Mouse (Mus musculus): ENCODE data around the gene Ddx58. TPM values are rescaled to one million over a fixed set of nuclear protein-coding genes. Genes with fewer than 3 reads are reported as not detected.

Ddx58 gene
- total RNA-seq, 1 experiment from 2014 or later: 20.0 TPM

DNA sequence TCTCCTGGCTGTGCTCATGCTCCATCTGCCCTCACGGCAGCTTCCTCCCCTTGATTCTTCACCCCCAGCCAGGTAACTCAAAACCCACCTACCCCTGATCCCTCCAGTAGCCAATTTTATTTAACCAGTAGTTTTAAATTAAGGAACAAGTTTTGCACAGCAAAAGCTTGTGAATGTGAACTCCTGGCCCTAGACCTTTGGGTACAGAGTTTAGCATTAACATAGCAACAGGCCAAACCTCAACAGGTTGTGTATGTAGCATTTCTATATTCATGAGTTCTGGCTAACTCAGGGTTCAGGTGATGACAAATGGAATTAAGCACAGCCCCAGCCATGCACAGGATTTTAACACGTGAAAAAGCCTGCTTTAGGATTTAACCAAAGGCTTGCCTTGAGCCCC, 47.4 kb downstream of the Ddx58 start:
- ATAC-seq (replicated peaks; ENCODE audit: low read depth, poor library complexity, severe bottlenecking): no peak

DNA sequence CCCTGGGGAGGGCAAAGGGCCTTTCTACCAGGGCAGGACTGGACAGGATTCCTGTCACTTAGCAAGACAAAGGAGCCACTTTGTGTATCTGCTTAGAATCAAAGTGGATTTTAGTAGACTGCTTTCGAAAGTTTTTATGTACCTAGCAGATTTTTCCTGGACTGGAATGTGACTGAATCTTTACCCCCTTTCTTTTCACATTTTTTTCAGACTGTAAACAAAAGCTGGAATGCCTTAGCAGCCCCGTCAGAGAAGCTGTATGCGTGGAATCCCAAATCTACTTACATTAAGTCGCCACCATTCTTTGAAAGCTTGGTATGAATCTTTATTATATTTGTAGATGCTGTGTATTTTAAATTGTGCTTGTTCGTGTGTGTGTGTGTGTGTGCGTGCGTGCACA, 51.7 kb downstream of the Ddx58 start:
- ATAC-seq (replicated peaks; ENCODE audit: low read depth, poor library complexity, severe bottlenecking): no peak

DNA sequence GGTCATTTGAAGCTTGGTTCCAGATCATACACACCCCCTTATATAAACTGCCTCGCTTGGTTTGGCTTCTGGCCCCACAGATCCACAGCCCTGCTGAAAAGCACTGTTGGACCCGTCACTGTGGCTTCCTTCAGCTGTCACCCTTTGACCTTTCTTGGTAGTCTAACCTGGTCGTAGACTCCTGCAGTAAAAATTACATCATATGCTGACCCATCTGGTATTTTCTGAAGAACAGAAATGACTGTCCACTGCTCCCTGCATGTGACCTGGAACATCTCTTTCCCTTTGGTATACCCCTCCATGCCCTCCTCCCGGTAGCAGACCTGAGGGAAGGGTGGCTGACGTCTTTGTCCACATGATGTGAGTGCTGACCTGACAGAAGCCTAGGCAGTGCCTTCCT, 55.2 kb downstream of the Ddx58 start:
- ATAC-seq (replicated peaks; ENCODE audit: low read depth, poor library complexity, severe bottlenecking): no peak

DNA sequence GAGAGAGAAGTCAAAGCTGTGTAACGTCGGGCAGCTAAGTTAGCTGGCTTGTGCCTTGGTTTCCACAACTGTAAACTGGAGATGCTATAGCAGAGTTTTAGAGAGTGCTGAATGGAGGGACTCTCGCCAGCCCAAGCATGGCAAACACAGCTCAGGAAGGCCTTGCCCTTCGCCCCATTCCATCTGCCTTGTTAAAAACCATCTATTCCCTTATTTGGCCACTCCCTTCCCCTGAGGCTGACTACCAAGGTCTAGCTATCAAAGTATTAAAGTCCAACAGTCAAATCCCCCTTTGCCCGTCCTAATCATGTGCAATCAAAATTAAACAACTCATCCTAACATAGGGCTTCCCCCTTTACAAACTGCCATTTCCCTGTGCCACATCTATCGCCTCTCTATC, 55.8 kb downstream of the Ddx58 start:
- no peak for ATAC-seq (replicated peaks; ENCODE audit: low read depth, poor library complexity, severe bottlenecking)

DNA sequence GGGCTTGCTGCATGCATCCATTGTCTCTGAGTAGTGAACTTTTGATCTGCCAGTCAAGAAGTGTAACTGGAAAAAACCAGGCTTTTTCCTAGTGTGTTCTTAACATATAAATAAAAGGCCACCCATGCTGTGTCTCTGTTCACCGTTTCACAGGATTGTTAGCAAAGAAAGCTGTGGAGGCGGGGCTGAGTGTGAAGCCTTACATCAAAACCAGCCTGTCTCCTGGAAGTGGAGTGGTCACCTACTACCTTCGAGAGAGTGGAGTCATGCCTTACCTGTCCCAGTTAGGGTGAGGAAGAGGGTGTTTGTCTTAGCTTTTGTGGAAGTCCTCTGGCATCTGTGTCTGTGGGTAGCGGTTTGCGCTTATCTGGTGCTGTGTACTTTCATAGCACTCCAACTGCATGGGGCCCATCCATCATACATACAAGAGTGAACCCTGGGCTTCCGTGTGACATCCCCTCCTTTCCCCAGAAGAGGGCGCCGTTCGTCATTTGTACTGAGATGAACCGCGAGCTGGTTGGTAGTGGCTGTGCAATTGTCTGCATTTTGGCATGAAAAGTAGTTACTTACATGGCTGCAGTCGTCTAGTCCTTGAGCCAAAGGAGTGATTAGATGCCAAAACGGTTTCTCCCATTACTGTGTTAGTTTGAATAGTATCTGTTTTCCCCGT, 56.8 kb downstream of the Ddx58 start:
- ATAC-seq (replicated peaks; ENCODE audit: low read depth, poor library complexity, severe bottlenecking): peak; percentile 98

DNA sequence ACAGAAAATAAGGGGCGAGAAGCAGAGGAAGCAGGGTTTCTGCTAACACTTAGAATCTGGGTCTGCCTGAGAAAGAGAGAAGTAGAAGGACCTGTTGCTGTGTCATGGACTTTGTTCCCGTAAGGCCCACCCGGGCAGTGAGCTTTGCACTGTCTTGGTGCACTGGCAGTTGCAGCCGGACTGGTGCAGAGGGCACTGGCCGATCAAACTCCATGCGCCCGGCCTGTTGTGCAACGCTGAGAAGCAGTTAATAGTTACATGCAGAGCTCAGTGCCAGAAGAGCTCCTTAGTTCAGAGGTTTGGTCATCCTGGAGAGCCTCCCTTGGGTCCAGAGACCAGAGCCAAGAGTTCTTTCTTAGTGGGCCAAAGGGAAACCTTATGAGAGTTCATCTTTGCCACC, 57.9 kb downstream of the Ddx58 start:
- no peak for ATAC-seq (replicated peaks; ENCODE audit: low read depth, poor library complexity, severe bottlenecking)

DNA sequence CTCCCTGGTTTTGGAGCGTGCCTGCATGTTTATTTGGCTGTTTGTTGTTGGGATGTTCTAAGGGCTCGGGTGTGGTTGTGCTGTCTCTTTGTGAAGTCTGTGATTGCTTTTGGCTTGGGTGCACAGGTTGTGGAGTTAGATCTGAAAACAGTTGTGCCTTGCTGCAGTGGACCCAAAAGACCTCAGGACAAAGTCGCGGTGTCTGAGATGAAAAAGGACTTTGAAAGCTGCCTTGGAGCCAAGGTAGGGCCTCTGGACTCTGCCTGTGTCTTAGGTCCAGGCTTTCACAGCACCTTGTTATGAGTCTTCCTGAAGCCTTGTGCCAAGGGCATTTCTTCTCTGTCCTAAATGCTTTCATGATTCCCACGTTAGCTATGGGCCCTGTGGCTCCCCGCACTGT, 59.6 kb downstream of the Ddx58 start:
- no peak for ATAC-seq (replicated peaks; ENCODE audit: low read depth, poor library complexity, severe bottlenecking)

DNA sequence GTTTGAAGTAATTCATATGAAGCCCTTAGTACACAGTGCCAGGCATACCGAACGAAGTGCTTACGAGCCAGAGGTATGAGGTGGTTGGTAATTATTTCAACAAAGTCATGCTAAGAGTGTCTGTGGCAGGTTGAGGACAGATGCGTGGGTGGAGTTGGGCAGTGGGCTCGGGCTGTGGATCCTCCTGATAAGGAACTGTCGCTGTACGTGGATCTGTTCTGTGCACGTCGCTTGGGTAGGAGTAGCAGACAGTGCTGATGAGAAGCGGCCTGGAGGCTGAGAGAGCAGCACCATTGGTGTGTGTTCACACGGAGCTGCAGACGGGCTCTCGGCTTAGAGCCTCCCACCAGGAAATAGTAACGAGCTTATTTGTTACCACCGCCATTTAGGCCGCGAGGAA, 61.0 kb downstream of the Ddx58 start:
- no peak for ATAC-seq (replicated peaks; ENCODE audit: low read depth, poor library complexity, severe bottlenecking)

DNA sequence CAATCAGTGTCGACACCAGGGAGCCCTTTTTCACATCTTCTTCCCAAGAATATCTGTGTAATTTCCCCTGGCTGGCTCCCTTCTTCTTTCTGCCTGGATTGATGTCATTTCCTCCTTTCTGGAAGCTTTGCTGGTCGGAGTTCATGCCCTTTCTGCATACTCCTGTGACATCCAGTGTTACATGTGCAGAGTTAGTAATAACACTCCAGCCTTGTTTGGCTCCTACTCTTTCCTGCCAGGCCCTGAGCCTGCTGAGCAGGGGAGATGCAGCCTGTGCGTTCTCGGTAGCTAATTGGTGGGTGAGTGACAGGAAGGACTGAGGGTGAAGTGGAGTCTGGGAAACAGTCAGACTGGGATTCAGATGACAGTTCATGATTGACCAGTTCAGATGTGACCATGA, 65.3 kb downstream of the Ddx58 start:
- no peak for ATAC-seq (replicated peaks; ENCODE audit: low read depth, poor library complexity, severe bottlenecking)

DNA sequence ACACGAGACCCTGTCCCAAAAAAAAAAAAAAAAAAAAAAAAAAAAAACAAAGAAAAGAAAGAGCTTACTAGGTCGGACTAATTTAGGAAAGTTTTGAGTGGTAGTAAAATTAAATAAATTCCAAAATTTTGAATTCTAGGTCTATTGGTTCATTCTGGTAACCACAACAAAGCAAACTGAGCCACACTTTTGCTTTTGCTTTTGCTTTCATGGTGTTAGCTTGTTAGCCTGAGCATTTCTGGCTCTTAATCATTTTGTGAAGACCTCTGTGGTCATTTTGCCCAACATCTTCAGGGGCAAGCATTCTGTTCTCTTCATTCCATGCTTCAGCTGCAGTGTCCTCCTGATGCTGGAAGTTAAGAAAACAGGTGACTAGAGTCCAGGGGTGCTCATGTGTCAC, 67.3 kb downstream of the Ddx58 start:
- ATAC-seq (replicated peaks; ENCODE audit: low read depth, poor library complexity, severe bottlenecking): no peak

DNA sequence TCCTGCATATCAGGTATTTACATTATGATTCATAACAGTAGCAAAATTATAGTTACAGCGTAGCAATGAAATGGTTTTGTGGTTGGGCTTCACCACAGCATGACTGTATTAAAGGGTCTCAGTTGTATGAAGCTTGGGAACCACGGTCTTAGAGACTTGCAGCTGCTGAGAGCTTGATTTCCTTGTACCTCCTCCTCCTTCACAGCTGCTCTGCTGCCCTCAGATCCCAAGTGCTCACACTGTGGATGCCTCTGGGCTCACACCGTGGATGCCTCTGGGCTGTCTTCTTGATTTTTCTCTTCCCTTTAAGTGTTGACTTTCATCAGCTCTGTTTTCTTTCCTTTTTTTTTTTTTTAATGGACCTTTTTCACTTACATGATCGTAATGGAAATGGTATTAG, 68.2 kb downstream of the Ddx58 start:
- ATAC-seq (replicated peaks; ENCODE audit: low read depth, poor library complexity, severe bottlenecking): no peak

DNA sequence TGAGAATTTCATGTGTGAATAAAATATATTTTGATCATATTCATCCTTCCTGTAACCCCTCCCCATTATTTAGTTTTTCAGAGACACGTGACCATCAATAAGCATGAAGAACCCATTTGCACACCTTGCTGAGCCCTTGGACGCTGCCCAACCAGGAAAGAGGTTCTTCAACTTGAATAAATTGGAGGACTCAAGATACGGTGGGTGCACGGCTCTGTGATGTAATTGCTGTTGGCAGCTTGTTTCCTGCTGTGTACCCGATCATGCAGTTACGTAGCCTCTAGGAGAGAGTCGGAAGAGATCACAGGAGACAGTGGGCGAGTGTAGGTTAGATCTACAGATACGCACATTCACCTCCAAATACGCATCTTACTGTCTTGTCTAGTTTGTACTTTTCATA, 76.0 kb downstream of the Ddx58 start:
- no peak for ATAC-seq (replicated peaks; ENCODE audit: low read depth, poor library complexity, severe bottlenecking)

DNA sequence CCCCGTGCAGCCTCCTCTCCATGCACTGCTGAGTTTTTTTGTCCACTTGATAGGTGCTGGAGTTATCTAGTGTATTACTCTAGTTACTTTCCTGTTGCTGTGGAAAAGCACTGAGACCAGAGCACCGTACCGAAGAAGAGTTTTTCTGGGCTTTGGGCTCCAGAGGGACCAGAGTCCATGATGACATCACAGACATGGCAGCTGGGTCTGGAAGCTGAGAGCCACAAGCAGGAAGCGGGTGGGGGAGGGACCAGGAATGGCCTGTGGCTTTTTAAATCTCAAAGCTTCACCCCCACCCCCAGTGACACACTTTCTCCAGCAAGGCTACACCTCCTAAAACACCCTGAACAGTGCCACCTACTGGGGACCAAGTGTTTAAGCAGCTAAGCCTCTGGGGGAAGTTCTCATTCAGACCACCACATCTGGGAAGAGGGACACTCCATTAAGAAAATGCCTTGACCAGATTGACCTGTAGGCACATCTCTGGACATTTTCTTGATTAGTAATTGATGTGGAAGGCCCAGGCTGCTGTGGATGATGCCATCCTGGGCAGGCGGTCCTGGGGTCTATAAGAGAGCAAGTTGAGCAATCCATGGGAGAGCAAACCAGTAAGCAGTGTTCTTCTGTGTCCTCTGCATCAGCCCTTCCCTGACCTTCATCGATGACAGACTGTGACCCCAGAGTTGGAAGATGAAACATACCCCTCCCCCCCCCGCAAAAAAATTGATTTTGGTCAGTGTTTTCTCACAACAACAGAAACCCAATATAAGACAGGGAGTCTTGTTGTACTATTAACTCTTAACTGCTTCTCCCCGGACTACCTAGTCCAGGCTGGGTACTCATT, 78.8 kb downstream of the Ddx58 start:
- ATAC-seq (replicated peaks; ENCODE audit: low read depth, poor library complexity, severe bottlenecking): no peak

DNA sequence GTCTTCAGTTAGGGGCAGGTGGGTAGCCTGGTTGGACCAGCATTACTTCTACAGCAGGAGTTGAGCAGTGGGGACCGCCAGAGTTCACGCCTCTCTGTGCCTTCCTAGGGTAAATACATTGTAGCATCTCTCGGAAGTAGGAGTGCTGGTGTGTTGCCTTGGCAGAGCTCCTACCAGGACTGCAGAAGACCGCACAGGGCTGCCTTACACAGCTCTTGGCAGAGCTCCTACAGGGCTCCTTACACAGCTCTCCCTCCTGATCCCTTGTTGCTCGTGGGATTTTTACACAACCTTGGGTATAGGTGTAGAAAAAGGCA, 81.4 kb downstream of the Ddx58 start:
- no peak for ATAC-seq (replicated peaks; ENCODE audit: low read depth, poor library complexity, severe bottlenecking)

DNA sequence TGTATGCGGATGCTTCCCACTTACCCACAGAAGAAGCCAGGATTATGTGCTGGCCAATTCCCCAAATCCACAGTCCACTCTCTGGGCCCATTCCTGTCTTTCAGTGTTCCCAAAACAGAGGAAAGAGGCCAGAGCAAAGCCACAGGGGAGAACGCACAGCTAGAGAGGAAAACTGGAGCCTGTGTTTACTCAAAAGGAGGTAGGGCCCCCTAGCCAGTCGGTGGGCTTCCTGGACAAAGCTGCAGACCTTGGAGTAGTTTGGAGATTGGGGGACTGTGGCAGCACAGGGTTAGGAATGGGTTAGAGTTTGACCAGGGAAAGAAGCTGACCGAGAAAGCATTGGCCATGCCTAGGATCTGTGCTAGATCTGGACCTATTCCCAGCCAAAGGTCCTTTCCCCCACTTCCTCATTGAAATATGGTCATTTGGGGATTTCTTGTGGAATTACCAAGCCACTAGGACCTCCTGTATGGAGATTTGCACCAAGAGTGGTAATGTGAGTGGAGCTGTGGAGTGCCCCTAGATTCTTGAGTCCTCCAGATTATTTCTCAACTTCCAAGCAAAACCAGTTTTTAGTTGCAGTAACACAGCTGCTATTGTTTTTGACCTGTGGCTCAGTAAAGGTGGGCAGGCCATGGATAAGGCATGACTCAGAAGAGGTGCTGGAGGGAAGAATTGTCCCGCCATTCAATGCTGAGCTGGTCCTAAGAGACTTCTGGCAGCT, 82.0 kb downstream of the Ddx58 start:
- ATAC-seq (replicated peaks; ENCODE audit: low read depth, poor library complexity, severe bottlenecking): no peak

DNA sequence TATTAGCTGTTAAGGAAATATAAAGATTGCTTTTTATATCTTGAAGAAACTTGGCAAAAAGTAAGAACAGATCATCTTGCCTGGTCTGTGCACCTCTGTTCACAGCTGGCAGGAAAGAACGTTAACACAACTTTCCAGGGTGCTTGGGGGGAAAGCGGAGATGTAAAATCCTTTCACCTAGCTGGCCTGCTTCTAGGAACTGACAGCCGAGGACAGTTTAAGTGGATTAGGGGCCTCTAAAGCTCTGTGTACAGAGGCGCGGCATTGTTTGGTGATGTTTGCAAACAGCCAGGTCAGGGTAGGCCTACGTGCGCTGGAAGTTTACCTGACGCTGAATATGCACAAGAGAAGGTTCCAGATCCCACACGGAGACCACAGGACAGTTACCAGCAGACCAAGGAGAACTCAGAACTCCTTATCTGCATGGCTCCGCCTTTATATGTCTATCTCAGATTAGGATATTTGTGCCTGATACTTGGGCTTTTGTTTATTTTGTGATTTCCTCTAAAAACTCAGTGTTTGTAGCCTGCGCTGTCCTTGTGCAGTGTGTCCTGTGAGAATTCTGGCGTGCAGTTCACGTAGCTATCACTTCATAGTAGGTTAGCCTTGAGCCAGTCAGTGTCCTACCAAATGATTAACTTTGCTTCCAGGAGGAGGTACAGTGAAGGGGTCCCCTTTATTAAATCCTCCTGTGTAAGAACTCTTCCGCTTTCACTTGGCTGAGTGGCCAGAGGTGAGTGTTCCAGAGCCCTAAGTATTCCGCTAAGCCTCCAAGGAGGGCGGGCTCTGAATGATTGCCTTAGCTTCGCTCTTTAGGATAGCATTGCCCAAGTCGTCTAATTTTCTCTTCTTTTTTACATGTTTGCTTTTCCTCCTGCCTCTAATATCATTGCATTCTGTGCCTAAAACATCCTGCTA, 82.8 kb downstream of the Ddx58 start:
- ATAC-seq (replicated peaks; ENCODE audit: low read depth, poor library complexity, severe bottlenecking): no peak

DNA sequence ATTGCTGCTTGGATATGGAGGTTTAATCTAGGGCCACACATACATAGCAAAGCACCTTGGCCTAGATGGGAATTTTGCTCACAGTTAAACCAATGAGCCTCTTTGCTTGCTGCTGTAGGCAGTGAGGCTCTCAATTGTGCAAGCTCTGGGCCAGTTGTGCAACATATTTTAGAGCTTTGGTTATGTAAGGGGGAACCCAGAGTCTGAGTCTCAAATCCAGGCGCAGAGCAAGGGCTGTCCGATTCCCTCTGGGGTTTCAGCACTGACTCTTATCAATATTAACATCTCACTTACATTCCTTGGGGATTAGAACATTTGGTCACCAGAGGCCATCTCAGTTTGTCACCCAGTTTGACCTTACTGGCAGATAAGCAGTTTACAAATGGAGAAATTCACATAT, 83.5 kb downstream of the Ddx58 start:
- peak; percentile 40 for ATAC-seq (replicated peaks; ENCODE audit: low read depth, poor library complexity, severe bottlenecking)

DNA sequence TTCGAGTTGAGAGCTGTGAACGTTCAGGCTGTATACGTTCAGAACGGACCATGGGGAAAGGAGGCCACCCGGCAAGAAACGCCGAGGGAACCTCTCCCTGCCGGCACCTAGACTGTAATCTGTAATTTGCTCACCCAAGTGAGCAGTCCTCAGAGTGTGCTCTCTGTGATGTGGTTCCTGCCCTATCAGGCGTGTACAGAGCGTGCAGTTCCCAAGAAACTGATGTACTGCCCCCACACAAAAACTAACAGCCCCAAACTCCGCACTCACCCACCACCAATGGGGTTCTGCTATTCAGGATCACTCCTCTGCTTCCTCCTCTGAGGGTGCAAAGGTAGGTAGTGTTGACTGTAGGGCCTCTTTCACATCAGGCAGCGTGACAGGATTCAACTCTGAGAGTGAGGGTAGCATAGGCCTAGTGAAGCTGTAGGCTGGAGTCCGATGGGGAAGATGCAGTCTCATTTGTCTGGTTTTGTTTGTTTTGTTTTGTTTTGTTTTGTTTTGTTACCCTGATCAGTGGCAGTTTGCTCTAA, 84.1 kb downstream of the Ddx58 start:
- ATAC-seq (replicated peaks; ENCODE audit: low read depth, poor library complexity, severe bottlenecking): no peak

DNA sequence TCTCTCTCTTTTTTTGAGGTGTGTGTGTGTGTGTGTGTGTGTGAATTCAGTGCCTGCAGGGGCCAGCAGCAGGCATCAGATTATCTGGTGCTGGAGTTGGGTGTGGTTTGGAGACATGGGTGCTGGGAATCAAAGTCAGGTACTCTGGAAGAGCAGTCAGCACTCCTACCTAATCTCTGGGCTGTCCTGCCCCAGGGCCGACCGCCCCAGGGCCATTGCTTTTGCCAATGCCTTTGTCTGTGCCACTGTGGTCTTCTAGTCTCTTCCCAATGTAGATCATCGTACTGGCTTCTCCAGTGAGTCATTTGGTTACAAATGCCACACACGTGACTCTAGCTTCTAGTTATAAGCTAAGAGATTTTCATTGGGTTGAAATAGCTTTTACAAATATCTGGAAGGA, 84.9 kb downstream of the Ddx58 start:
- no peak for ATAC-seq (replicated peaks; ENCODE audit: low read depth, poor library complexity, severe bottlenecking)
